Mouse (Mus musculus) spleen, adult 2 months (tissue): ENCODE data around the gene Armc3. TPM values are rescaled to one million over a fixed set of nuclear protein-coding genes. Genes with fewer than 3 reads are reported as not detected.

Source experiments
- DNase-seq, 2 experiments: peaks; one replicate each; pipeline versions ENCODE4 v3.0.0 to v3.0.0-alpha.2; 2012 to 2021; ENCODE audit warnings: low spot score in 2 of 2, low read depth in 1 of 2
- H3K27ac ChIP-seq: fragments of 200-500 bp; 2 replicates; pipeline ENCODE4 v1.5.1; 2012; ENCODE audit warnings: low read length, inconsistent platforms; ENCODE audit not compliant: insufficient read depth
- H3K27me3 ChIP-seq: fragments of 200-500 bp; 2 replicates; pipeline ENCODE4 v1.6.1; 2012; ENCODE audit warnings: mild to moderate bottlenecking, moderate library complexity, low read length, inconsistent platforms; ENCODE audit not compliant: control insufficient read depth, insufficient read depth
- H3K36me3 ChIP-seq: fragments of 200-500 bp; 2 replicates; pipeline ENCODE4 v1.6.1; 2012; ENCODE audit warnings: mild to moderate bottlenecking, low read length, inconsistent platforms; ENCODE audit not compliant: control insufficient read depth, insufficient read depth
- H3K4me1 ChIP-seq: fragments of 200-500 bp; 2 replicates; pipeline ENCODE4 v1.6.1; 2011; ENCODE audit warnings: inconsistent platforms; ENCODE audit not compliant: control insufficient read depth, insufficient read depth, insufficient read length
- H3K4me3 ChIP-seq: fragments of 200-500 bp; 2 replicates; pipeline ENCODE4 v1.5.1; 2011; ENCODE audit warnings: mild to moderate bottlenecking, inconsistent platforms; ENCODE audit not compliant: insufficient read depth, insufficient read length; ENCODE audit errors: extremely low read depth
- CTCF ChIP-seq: fragments of 200-500 bp; IDR thresholded peaks from 2 replicates; pipeline ENCODE4 v1.5.1; 2011; ENCODE audit warnings: mild to moderate bottlenecking, inconsistent platforms; ENCODE audit not compliant: insufficient read depth, insufficient read length, insufficient replicate concordance; ENCODE audit errors: extremely low read depth
- POLR2A ChIP-seq: fragments of 200-500 bp; IDR thresholded peaks from 2 replicates; pipeline ENCODE4 v1.6.1; 2011; ENCODE audit warnings: low read depth, low read length, inconsistent platforms
- WGBS: fragments of 180-500 bp; shearing (Covaris S2); methylation state at CpG from one replicate; pipeline ENCODE4 v1.1.7; 2018; 5-methylcytosine and 5-hydroxymethylcytosine counted together
- polyA plus RNA-seq: library from polyadenylated mRNA; depleted of rRNA; stranded (reverse); fragments of >200 nt; gene quantifications from 2 replicates; pipeline ENCODE4 v1.2.3, GENCODE M21; 2012; rRNA removed

The Armc3 gene
- polyA plus RNA-seq = 0.12 and 0.26 TPM in 2 replicates

DNA sequence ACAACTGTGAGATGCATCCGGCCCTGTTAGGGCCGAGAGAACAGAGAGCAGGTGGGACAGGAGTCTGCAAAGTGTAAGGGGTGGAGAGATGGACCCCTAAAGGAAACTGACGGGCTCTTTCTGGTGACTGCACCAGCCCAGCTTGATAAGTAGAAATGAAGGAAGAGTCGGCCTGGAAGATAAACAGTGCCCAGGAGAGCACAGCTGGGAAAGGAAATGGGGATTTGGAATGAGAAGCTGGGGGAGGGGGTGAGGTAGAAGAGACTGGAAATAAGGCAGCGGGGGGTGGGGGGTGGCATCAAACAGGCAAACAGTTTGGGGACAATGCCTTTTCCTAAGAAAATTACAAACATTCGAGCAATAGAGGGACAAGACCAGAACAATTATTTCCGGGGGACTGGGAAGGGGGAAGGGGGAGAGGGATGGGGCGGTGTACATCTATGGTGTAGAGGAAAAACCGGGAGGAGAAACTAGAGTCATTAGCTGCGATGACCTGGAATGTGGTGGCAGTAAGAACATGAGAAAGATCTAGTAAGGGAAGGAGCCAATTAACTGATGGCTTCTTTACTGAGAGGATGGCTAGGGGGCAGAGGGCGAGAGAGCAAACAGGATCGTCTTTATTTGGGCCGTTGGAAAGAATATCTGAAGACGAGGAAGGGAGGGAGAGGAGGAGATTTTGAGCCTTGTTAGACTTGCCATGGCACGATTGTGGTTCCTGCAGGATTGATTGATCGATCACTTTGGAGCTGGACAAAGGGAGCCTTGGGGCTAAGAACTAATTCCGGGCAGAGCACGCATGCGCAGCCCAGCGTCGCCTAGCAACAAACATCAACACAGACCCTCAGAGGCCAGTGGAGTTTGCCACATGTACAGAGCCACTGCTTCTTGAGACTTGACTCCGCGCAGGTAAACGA is at the start of gene Armc3:
Gene Armc3, plus strand, starts transcription at position 851 of the 914 bp plus-strand sequence.
- WGBS = 29% methylated on average over 24 of the region's 24 CpGs
- Histone ChIP-seq H3K27me3 (no peaks in the 10 kb centered on the region), H3K27ac (no peak within 1 kb of the TSS), H3K4me1 (peaks cover 2% of the 10 kb centered on the region; the same call in 1 of the 2 replicates), H3K36me3 (no peaks in the 10 kb centered on the region), H3K4me3 (no peak within 1 kb of the TSS)
- DNase-seq = peak in 1 of 2 experiments; percentile 15
- no peak for TF ChIP-seq POLR2A
- no peak for TF ChIP-seq CTCF

DNA sequence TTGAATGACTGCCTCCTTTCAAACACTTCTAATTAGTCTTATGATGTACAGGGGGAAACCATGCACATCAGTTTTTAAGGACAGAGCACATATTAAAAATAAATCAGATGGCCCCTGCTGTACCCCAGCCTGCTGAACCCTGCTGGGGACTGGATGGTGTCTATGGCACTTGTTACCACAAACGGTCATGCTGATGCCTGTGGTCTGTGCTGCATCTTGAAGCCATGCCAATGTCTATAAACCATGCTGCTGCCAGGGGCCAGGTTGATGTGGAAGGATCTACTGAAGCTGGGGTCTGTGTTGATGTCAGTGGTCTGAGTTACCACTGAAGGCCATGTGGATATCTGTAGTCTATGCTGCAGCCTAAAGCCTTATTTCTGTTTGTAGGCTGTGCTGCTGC is 46.4 kb upstream of the Armc3 start:
- H3K36me3 ChIP-seq = no peaks in the 10 kb centered on the region
- WGBS = 25% methylated on average over 1 of the region's 1 CpGs
- DNase-seq = no peak
- no peaks in the 10 kb centered on the region for H3K4me1 ChIP-seq
- no peak overlapping the region for H3K4me3 ChIP-seq
- H3K27ac ChIP-seq = no peak overlapping the region
- no peaks in the 10 kb centered on the region for H3K27me3 ChIP-seq
- TF ChIP-seq CTCF (no peak), POLR2A (no peak)

DNA sequence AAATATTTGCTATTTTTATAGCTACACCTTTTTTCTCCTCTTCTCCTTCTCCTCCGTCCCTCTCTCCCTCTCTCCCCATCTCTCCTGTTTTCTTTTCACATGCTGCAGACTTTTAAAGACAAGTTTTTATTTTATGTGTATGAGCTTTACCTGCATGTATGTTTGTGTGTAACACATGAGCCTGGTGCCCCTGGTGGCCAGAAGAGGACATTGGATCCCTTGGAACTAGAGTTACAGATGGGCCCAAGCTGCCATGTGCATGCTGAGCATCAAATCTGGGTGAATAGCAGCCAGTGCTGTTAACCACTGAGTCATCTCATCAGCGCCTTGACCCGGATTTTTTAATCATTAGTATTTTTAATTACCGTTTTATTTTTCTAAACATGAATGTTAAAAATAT is 42.9 kb upstream of the Armc3 start:
- DNase-seq = peak; percentile 22 to 36
- H3K27me3 ChIP-seq = no peaks in the 10 kb centered on the region
- WGBS = 80% methylated on average over 4 of the region's 4 CpGs

DNA sequence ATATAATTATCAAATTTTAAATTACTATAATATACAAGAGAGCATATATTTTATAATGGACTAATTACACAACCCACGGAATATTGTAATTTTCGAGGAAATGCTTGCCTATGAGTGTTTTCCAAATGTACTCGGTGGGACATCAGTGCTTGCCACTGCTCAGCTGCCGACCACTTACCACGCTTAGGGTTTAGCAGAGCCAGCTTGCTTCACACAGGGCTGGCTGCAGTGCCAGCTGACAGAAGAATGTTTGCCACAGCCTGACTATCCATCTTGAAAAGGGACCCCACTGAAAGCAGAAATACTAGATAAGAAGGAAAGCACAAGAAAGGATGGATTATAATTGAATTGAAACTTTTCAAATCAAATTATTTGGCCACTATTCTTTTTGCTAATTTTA is 39.6 kb upstream of the Armc3 start:
- H3K4me3 ChIP-seq = no peak overlapping the region
- DNase-seq = no peak
- H3K4me1 ChIP-seq = no peaks in the 10 kb centered on the region
- no peak for TF ChIP-seq POLR2A
- no peak for TF ChIP-seq CTCF
- H3K36me3 ChIP-seq = no peaks in the 10 kb centered on the region
- H3K27me3 ChIP-seq = no peaks in the 10 kb centered on the region
- H3K27ac ChIP-seq = no peak overlapping the region
- 88% methylated on average over 5 of the region's 5 CpGs for WGBS

More for the DNA sequence above, 42.9 kb upstream of the Armc3 start:
- H3K36me3 ChIP-seq = no peaks in the 10 kb centered on the region
- H3K27ac ChIP-seq = no peak overlapping the region
- H3K4me1 ChIP-seq = no peaks in the 10 kb centered on the region
- no peak overlapping the region for H3K4me3 ChIP-seq
- TF ChIP-seq POLR2A (no peak), CTCF (peak; percentile 47; the same call in 1 of the 2 replicates)

DNA sequence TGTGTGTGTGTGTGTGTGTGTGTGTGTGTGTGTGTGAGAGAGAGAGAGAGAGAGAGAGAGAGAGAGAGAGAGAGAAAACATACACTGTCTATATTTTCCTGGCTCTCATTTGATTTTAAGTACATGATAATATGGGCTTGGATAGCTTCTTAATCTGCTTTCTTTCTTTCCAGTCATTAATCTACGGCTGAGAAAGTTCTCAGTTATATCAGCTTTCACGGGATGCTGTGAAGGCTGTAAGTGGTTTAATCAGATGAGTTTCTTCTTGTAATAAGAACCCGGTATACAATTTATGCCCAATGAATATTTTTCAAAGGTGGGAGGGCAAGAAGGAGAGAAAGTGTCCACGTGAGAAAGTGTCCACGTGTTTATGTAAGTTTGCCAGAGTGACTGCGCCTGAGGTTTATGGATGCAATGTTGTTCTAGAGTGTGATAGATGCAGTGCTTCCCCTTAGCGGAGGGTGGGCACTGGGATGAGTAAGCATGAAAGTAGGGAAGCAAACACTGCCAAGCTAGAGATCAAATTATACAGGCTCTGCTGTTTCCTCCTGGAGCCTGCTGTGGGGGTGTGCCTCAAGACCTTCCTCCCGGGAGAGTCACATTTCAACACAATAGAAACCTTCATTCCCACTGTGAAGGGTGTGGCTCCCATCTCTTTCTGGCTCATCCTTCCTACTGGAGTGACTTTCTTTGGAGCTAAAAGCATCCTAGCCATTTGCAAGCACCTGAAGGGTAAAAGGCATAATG is 38.6 kb upstream of the Armc3 start:
- 65% methylated on average over 8 of the region's 8 CpGs for WGBS
- DNase-seq = no peak
- Histone ChIP-seq H3K27ac (no peak overlapping the region), H3K36me3 (no peaks in the 10 kb centered on the region), H3K4me3 (no peak overlapping the region), H3K4me1 (no peaks in the 10 kb centered on the region), H3K27me3 (no peaks in the 10 kb centered on the region)
- TF ChIP-seq CTCF (no peak), POLR2A (no peak)

DNA sequence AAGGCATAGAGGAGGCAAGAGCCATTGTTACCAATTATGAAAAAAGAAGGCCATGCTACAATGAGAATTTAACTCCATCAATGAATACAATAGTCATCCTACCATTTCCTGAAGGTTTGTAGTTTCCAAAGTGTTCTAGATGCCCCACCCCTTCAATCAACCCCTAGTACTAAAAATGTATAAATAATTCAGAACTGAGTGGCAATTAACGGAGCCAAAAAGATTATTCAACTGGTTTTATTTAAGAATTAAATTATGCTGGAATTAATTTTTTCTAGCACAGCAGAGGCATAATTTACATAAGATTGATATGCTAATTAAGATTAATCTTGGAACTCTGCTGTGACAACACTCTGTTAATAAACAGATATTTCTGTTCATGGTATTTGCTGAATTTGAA is 34.9 kb upstream of the Armc3 start:
- no peaks in the 10 kb centered on the region for H3K27me3 ChIP-seq
- H3K36me3 ChIP-seq = no peaks in the 10 kb centered on the region
- no peak for DNase-seq
- TF ChIP-seq POLR2A (no peak), CTCF (no peak)
- H3K27ac ChIP-seq = no peak overlapping the region
- no peaks in the 10 kb centered on the region for H3K4me1 ChIP-seq
- H3K4me3 ChIP-seq = no peak overlapping the region
- 98% methylated on average over 1 of the region's 1 CpGs for WGBS

DNA sequence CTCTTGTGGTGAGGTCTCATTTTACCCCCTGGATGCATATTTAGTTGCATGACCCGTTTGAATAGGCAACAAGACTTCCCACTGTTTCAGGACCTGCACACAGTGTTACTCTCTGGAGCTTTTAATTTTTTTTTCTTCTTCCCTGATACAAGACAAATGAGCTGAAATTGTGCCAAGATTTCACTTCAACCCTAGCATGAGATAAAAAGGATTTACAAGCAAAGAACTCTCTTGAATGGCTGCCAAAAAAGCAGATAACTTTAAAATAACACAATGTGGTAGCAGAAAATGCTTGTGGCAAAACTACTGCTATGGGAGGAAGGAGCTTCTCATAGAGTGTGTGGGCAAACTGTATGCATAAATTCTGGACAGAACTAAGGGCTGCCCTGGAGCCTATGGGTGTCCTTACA is 22.3 kb upstream of the Armc3 start:
- DNase-seq = no peak

More for the DNA sequence above, 22.3 kb upstream of the Armc3 start:
- Histone ChIP-seq H3K36me3 (no peaks in the 10 kb centered on the region), H3K4me1 (no peaks in the 10 kb centered on the region), H3K27ac (no peak overlapping the region), H3K4me3 (no peak overlapping the region), H3K27me3 (no peaks in the 10 kb centered on the region)
- WGBS = 24% methylated on average over 1 of the region's 1 CpGs
- TF ChIP-seq CTCF (no peak), POLR2A (no peak)
